Mouse (Mus musculus) heart, postnatal 0 days (tissue): Measurements from ENCODE around the gene Rgs12.

Experiments used
- CTCF ChIP-seq: IDR thresholded peaks from 2 replicates; pipeline ENCODE4 v1.5.1; 2016; ENCODE audit warnings: antibody characterized with exemption, control low read depth, low read depth
- EP300 ChIP-seq: IDR thresholded peaks from 2 replicates; pipeline ENCODE4 v1.6.1; 2016; ENCODE audit warnings: antibody characterized with exemption, low read depth

DNA sequence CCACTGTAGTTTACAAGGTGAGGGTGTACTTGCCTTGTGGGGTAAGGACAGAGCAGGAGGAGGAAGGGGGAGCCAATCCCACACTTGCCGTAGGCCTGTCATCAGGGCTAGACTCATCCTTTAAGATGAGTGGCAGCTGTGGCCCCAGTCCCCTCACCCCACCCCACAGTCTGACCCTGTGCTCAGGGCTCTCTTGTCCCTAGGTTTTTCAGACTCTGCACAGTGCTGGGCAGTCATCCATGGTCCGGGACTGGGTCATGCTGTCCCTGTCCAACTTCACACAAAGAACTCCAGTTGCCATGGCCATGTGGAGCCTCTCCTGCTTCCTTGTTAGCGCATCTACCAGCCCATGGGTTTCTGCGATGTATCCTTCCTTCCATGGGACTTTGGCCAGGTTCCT, 42.0 kb upstream of the Rgs12 start:
- TF ChIP-seq CTCF (no peak), EP300 (no peak)
